Mouse (Mus musculus) c-Kit-positive CD71-negative TER-119-negative erythroid progenitor cells, embryonic 14.5 days (primary cell): ENCODE measurements around the gene Arntl2.
"Not testable (repeated sequence)": the region's sequence is repeated elsewhere in the genome, so short reads cannot be mapped to it uniquely, and the experiment has no call there.

ENCODE experiments used
- DNase-seq: peaks from one replicate; pipeline ENCODE4 v3.0.0-alpha.2; 2013; ENCODE audit warnings: low read depth

Arntl2 gene

GRCm38 (mm10) chr6:146848281-146848680 is 52.4 kb downstream of the Arntl2 start:
- DNase-seq, result no peak

GRCm38 (mm10) chr6:146850050-146850449 is 54.2 kb downstream of the Arntl2 start, which contains the start of gene Smco2:
Smco2 (plus strand) TSS chr6:146850104.
- DNase-seq, result no peak

- DNase-seq, result no peak
These were observed 56.1 kb downstream of the Arntl2 start for GRCm38 (mm10) chr6:146851916-146852315.

- DNase-seq, result no peak
These were observed 56.9 kb downstream of the Arntl2 start for GRCm38 (mm10) chr6:146852739-146853138.

GRCm38 (mm10) chr6:146855185-146855584 is 59.3 kb downstream of the Arntl2 start:
- peak; percentile 54 for DNase-seq

GRCm38 (mm10) chr6:146857386-146857785 is 61.5 kb downstream of the Arntl2 start:
- DNase-seq, result no peak

GRCm38 (mm10) chr6:146863154-146863553 is 67.3 kb downstream of the Arntl2 start:
- DNase-seq, result no peak

- not testable (repeated sequence) for DNase-seq
These were observed 68.5 kb downstream of the Arntl2 start for GRCm38 (mm10) chr6:146864370-146864769.

- DNase-seq, result no peak
These were observed 69.8 kb downstream of the Arntl2 start for GRCm38 (mm10) chr6:146865701-146866100.

GRCm38 (mm10) chr6:146871975-146872374 is 76.1 kb downstream of the Arntl2 start:
- no peak for DNase-seq

- DNase-seq, result no peak
These were observed 78.6 kb downstream of the Arntl2 start for GRCm38 (mm10) chr6:146874415-146874814.

GRCm38 (mm10) chr6:146876820-146877219 is 81.0 kb downstream of the Arntl2 start:
- DNase-seq, result no peak

- no peak for DNase-seq
These were observed 81.7 kb downstream of the Arntl2 start for GRCm38 (mm10) chr6:146877425-146878045.

- no peak for DNase-seq
These were observed 83.1 kb downstream of the Arntl2 start for GRCm38 (mm10) chr6:146878926-146879325.

- no peak for DNase-seq
These were observed 84.0 kb downstream of the Arntl2 start for GRCm38 (mm10) chr6:146879856-146880255.

GRCm38 (mm10) chr6:146880296-146880695 is 84.4 kb downstream of the Arntl2 start:
- no peak for DNase-seq

GRCm38 (mm10) chr6:146881896-146882770 is 86.3 kb downstream of the Arntl2 start:
- no peak for DNase-seq
